Mouse (Mus musculus): ENCODE results near the gene Sigirr.

- TF ChIP-seq CTCF (IDR thresholded peaks at IDR 0.05; ENCODE audit: low read depth) (no peak), EP300 (optimal IDR thresholded peaks at IDR 0.05) (no peak)
These were observed 20.2 kb upstream of the Sigirr start for GRCm38 (mm10) chr7:141120605-141121004.

Data from stomach, postnatal 0 days (tissue).